Mouse (Mus musculus): ENCODE measurements around the gene Cep57. TPM values are rescaled to one million over a fixed set of nuclear protein-coding genes. Genes with fewer than 3 reads are reported as not detected.

Gene Cep57
- polyA plus RNA-seq, 1 experiment from 2014 or later = 41.5 TPM

GRCm38 (mm10) chr9:13781985-13782384 is 44.9 kb downstream of the Cep57 start:
- H3K4me1 ChIP-seq (ENCODE audit: control insufficient read depth, insufficient read depth, low read length) = no peaks in the 10 kb centered on the region
- whole genome bisulfite sequencing = 95% methylated on average over 1 of the region's 1 CpGs
- no peaks in the 10 kb centered on the region for H3K27me3 ChIP-seq (replicated peaks; ENCODE audit: control insufficient read depth, insufficient read depth, low read length)
- DNase-seq (ENCODE audit: low spot score) (no peak), ATAC-seq (ENCODE audit: low read depth) (no peak)
- peaks cover 8% of the 10 kb centered on the region; the same call in 1 of the 2 replicates for H3K9me3 ChIP-seq (ENCODE audit: control insufficient read depth, low read length)
- H3K27ac ChIP-seq (replicated peaks; ENCODE audit: low read depth, low read length) = no peak overlapping the region
- H3K4me2 ChIP-seq (ENCODE audit: low read depth, low read length) = no peak overlapping the region
- H3K4me3 ChIP-seq (ENCODE audit: low read depth, low read length) = no peak overlapping the region
- peaks cover 25% of the 10 kb centered on the region for H3K36me3 ChIP-seq (ENCODE audit: control insufficient read depth, insufficient read depth, low read length)
- H3K9ac ChIP-seq (ENCODE audit: low read depth, low read length) = no peak overlapping the region

GRCm38 (mm10) chr9:13774732-13775131 is 52.2 kb downstream of the Cep57 start:
- WGBS = 88% methylated on average over 1 of the region's 1 CpGs
- no peaks in the 10 kb centered on the region for H3K27me3 ChIP-seq (replicated peaks; ENCODE audit: control insufficient read depth, insufficient read depth, low read length)
- H3K9me3 ChIP-seq (ENCODE audit: control insufficient read depth, low read length) = 0 out of 2 replicates have a peak, but pooled peaks cover 3% of the 10 kb centered on the region
- H3K4me2 ChIP-seq (ENCODE audit: low read depth, low read length) = no peak overlapping the region
- no peak overlapping the region for H3K4me3 ChIP-seq (ENCODE audit: low read depth, low read length)
- H3K9ac ChIP-seq (ENCODE audit: low read depth, low read length) = no peak overlapping the region
- no peak overlapping the region for H3K27ac ChIP-seq (replicated peaks; ENCODE audit: low read depth, low read length)
- no peaks in the 10 kb centered on the region for H3K36me3 ChIP-seq (ENCODE audit: control insufficient read depth, insufficient read depth, low read length)
- ATAC-seq (ENCODE audit: low read depth) (no peak), DNase-seq (ENCODE audit: low spot score) (no peak)
- no peaks in the 10 kb centered on the region for H3K4me1 ChIP-seq (ENCODE audit: control insufficient read depth, insufficient read depth, low read length)

DNA sequence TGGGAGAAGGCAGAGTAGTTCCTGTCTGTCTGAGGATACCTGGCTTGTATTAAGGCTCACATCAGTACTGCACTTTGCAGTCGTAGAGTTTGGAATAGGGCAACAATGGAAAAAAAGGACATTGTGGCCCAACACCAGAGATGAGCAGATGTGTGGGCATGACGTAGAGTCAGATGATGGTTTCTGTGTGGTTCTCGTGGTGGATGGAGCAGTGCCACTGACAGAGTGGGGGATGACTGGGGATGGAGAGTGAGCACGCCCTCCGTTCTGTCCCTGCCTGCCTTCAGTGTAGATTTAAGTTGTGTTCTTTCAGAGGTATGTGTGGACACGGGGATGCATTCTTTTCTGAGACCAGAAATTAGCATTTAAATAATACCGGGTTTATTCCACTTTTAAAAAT is 60.3 kb downstream of the Cep57 start:
- Histone ChIP-seq H3K27me3 (replicated peaks; ENCODE audit: control insufficient read depth, insufficient read depth, low read length) (no peaks in the 10 kb centered on the region), H3K4me1 (ENCODE audit: control insufficient read depth, insufficient read depth, low read length) (no peaks in the 10 kb centered on the region), H3K36me3 (ENCODE audit: control insufficient read depth, insufficient read depth, low read length) (0 out of 2 replicates have a peak, but pooled peaks cover 6% of the 10 kb centered on the region), H3K4me2 (ENCODE audit: low read depth, low read length) (no peak overlapping the region), H3K27ac (replicated peaks; ENCODE audit: low read depth, low read length) (no peak overlapping the region), H3K9me3 (ENCODE audit: control insufficient read depth, low read length) (no peaks in the 10 kb centered on the region), H3K4me3 (ENCODE audit: low read depth, low read length) (no peak overlapping the region), H3K9ac (ENCODE audit: low read depth, low read length) (no peak overlapping the region)
- no peak for DNase-seq (ENCODE audit: low spot score)
- WGBS = 86% methylated on average over 7 of the region's 7 CpGs
- ATAC-seq (ENCODE audit: low read depth) = no peak

DNA sequence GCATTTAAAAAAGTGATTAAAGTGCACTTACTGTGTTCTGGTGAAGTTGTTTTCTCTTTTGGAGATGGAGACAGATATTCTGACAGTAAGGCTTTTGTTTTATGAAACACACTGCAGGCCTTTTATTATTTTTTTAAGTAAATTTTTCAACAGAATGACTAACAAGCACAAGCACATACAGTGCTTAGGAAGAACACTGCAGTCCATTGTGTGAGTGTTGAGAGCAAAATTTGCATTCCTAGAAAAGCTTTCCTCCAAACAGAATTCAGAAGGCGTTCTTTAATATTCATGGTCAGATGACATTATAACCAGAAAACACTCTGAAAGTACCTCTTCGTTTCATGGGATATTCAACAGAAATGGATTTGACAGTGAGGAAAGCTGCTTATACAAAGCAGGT is 61.3 kb downstream of the Cep57 start:
- H3K27ac ChIP-seq (replicated peaks; ENCODE audit: low read depth, low read length) = no peak overlapping the region
- no peak overlapping the region for H3K9ac ChIP-seq (ENCODE audit: low read depth, low read length)
- no peaks in the 10 kb centered on the region for H3K27me3 ChIP-seq (replicated peaks; ENCODE audit: control insufficient read depth, insufficient read depth, low read length)
- ATAC-seq (ENCODE audit: low read depth) = no peak
- 71% methylated on average over 2 of the region's 2 CpGs for WGBS
- H3K36me3 ChIP-seq (ENCODE audit: control insufficient read depth, insufficient read depth, low read length) = 0 out of 2 replicates have a peak, but pooled peaks cover 6% of the 10 kb centered on the region
- H3K4me1 ChIP-seq (ENCODE audit: control insufficient read depth, insufficient read depth, low read length) = no peaks in the 10 kb centered on the region
- no peaks in the 10 kb centered on the region for H3K9me3 ChIP-seq (ENCODE audit: control insufficient read depth, low read length)
- DNase-seq (ENCODE audit: low spot score) = no peak
- no peak overlapping the region for H3K4me3 ChIP-seq (ENCODE audit: low read depth, low read length)
- no peak overlapping the region for H3K4me2 ChIP-seq (ENCODE audit: low read depth, low read length)

DNA sequence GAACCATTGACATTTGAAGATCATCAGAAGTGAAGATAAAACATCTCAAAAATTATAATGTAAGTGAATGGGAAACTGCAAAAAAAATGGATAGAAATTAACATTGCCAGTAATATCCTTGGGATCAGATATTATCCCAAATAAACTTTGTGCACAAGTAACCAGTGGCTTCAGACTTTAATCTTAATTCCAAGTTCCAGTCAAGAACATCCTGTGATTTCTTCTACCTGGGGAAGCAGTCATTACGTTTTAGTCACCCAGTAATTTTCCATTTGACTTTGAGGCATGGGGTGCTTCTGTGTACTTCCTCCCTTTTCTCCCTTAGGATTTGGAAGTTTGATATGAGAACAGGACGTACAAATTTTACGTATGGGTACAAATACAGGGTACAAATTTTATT is 66.5 kb downstream of the Cep57 start:
- Histone ChIP-seq H3K4me3 (ENCODE audit: low read depth, low read length) (no peak overlapping the region), H3K36me3 (ENCODE audit: control insufficient read depth, insufficient read depth, low read length) (peaks cover 11% of the 10 kb centered on the region; the same call in 1 of the 2 replicates), H3K9me3 (ENCODE audit: control insufficient read depth, low read length) (peaks cover 13% of the 10 kb centered on the region; the same call in 1 of the 2 replicates), H3K4me2 (ENCODE audit: low read depth, low read length) (no peak overlapping the region), H3K9ac (ENCODE audit: low read depth, low read length) (no peak overlapping the region), H3K27ac (replicated peaks; ENCODE audit: low read depth, low read length) (no peak overlapping the region), H3K4me1 (ENCODE audit: control insufficient read depth, insufficient read depth, low read length) (no peaks in the 10 kb centered on the region), H3K27me3 (replicated peaks; ENCODE audit: control insufficient read depth, insufficient read depth, low read length) (no peaks in the 10 kb centered on the region)
- WGBS = 90% methylated on average over 3 of the region's 3 CpGs
- no peak for DNase-seq (ENCODE audit: low spot score)
- ATAC-seq (ENCODE audit: low read depth) = no peak

Other genes with a start within 250 kb of the Cep57 start
- 64.9 and 72.3 TPM in 2 replicates for gene Mtmr2, start 78.7 kb downstream of the Cep57 start, polyA plus RNA-seq (2014; fragmentation: Nextera tagmentation; extraction: Ambion mirVana)
- gene Fam76b, start 609 bp upstream of the Cep57 start, polyA plus RNA-seq (2014; fragmentation: Nextera tagmentation; extraction: Ambion mirVana) = 21.5 and 22.7 TPM in 2 replicates